Mouse (Mus musculus) heart, postnatal 25 days (tissue): ENCODE measurements around the gene Cela3a. TPM values are rescaled to one million over a fixed set of nuclear protein-coding genes. Genes with fewer than 3 reads are reported as not detected.
"Not testable (repeated sequence)": the region's sequence is repeated elsewhere in the genome, so short reads cannot be mapped to it uniquely, and the experiment has no call there.

Source experiments
- DNase-seq: peaks from one replicate; pipeline ENCODE4 v3.0.0; 2022; ENCODE audit warnings: low spot score
- intact Hi-C: fragments of 180-260 bp; cut with DNase I; formaldehyde crosslinking; loops from one replicate; pipeline ENCODE4 v1.15.1; 2025
- total RNA-seq, 2 experiments: library from RNA; stranded (reverse); gene quantifications; 2 replicates each; pipeline ENCODE4 v1.2.3; 2021

Gene Cela3a
- total RNA-seq, 2 experiments from 2014 or later, result not detected

GRCm38 (mm10) chr4:137430502-137430901, 20.9 kb upstream of the Cela3a start, which contains the start of gene Cela3b:
Gene Cela3b, minus strand, starts transcription at chr4:137430540.
- intact Hi-C loops, result no loop called here

DNA sequence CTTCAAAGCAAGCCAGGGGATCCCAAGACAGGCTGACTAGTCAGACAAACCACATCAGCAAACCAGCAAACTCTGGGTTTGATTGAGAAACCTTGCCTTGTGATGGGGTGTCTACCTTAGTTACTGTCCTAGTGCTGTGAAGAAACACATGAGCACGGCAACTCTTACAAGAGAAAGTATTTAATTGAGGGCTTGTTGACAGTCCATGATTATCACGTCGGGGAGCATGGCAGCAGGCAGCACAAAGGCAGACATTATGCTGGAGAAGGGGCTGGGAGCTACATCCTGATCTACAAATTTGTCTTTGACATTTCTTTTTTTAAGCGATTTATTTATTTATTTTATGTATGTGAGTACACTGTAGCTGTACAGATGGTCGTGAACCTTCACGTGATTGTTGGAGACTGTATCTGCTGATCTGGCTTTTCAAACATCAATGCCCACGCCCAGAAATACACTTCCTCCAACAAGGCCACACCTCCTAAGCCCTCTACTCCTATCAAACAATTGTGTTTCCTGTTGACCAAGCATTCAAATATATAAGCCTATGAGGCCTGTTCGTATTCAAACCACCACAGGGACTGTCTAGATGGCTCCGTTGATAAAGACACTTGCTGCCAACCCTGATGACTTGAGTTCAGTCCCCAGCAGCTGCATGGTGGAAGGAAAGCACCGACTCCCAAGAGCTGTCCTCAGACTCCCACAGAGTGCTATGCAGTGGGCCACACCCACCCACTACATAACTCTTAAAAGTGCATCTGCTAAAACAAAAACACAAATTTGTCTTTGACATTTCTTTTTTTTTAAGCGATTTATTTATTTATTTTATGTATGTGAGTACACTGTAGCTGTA, 8.3 kb upstream of the Cela3a start:
- no peak for DNase-seq
- intact Hi-C loops, result loop anchor here (1.0 kb wide), 1 partner anchor 18 kb away; no protein-coding TSS in a partner anchor

More at GRCm38 (mm10) chr4:137430502-137430901, 20.9 kb upstream of the Cela3a start, which contains the start of gene Cela3b:
- DNase-seq, result no peak

- no peak for DNase-seq
- intact Hi-C loops, result no loop called here
Observed at GRCm38 (mm10) chr4:137414936-137415335, 5.3 kb upstream of the Cela3a start.

GRCm38 (mm10) chr4:137412185-137412709, 2.7 kb upstream of the Cela3a start:
- intact Hi-C loops, DNase-seq: not testable (repeated sequence)

DNA sequence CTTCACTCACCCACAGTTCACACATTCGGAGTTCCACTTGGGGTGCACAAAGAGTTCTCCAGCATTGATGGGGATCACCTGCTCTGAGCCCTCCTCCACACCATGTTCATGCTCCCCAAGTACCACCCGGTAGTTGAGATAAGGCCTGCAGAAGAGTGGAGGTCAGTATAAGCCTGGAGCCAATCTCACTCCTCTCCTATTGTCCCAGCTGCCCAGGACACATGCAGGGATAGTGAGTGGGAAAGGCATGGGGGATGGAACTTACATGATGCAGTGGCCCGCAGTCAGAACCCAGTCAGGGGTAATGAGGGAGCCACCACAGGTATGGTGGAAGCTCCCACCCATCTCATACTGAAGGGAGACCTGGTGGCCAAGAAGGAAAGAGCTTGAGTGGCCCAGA, 4.0 kb downstream of the Cela3a start:
- intact Hi-C loops, result no loop called here
- DNase-seq, result no peak

DNA sequence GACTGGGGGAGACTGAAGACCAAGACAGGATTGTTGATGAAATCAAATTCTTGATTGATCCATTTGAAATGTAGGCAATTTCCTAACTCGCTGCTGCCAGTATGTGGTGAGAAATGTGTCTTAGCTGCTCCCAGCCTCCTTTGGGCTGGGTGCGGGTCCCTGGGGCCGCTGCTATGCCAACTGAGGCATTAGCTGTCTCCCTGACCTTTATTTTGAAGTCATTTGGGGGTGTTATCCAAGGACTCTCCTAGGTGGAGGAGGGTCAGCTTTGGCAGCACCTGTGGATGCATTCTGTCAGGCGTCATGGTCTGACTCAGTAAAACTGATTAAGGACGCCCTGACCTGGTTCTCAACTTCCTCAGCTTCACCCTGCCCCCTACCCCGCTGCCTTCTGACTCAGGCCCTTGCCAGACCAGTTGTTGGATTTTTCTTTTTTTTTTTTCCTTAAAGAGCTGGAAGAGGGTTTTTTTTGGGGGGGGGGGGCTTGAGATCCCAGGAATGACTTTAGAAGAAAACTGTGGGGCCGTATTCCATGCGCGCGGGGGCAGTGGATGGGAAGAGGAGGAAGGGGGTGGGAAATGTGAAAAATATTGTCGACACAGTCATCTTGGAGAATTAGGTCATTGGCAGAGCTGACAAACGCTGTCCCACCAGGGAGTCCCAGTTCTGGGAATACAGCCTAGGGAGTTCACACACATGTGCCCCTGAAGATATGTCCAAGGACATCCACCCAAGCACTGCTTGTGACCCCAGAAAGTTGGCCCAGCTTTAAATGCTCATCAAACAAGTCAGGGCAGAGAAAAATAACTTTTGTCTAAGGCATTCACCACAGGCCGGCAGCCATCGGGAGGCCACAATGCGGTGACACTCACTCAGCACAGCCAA, 12.7 kb downstream of the Cela3a start:
- intact Hi-C loops, result loop anchor here (10.0 kb wide), 2 partner anchors 232 to 322 kb away; no protein-coding TSS in a partner anchor
- DNase-seq, result peak; percentile 47

DNA sequence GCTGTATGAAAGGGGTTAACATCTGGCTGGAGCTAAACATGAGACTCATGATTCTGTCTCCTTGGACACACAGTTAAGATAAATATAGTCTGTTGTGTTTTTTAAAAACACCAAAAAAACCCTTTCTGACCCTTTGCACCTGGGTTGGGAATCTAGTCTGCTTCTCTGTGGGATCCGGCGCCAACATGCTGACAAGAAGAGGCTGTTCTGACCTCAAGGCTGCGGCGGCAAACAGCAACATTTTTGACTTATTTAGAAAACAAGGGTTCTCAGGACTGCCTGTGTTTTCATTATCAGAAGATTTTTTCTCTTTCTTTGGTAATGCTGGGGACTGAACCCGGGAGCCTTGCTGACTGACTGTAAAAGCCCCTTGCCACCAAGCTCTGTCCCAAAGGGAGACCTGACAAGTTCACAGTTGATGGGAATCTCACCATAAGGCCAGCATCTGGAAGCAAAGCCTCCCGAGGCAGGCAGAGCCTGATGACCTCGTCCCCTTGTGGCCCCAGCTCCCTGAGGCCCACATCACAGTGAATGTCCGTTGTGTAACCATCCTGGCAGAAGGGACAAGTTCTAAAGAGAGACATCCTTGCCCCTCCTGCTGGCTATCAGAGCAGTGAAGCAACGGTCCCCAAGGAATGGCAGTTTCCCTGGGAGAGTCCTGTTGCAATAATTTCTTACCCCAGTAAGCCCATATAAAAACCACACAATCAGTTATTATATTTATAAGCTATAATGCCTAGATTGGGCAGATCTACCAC, 16.0 kb downstream of the Cela3a start:
- DNase-seq, result peak; percentile 49
- intact Hi-C loops, result loop anchor here (5.0 to 10.0 kb wide), 3 partner anchors 81 to 319 kb away; no protein-coding TSS in a partner anchor

GRCm38 (mm10) chr4:137392874-137393273, 16.7 kb downstream of the Cela3a start:
- intact Hi-C loops, result loop anchor here (5.0 to 10.0 kb wide), 3 partner anchors 81 to 318 kb away; no protein-coding TSS in a partner anchor
- DNase-seq, result no peak

DNA sequence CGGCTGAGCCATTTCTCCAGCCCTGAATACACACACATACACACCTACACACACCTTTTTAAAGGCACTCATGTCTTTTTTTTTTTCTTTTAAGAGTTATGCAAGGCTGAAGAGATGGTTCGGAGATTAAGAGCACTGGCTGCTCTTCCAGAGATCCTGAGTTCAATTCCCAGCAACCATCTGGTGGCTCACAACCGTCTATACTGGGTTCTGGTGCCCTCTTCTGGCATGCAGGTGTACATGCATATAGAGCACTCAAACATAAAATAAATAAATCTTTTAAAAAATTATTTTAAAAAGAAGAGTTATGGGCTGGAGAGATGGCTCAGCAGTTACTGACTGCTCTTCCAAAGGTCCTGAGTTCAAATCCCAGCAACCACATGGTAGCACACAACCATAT, 18.3 kb downstream of the Cela3a start:
- no peak for DNase-seq
- intact Hi-C loops, result loop anchor here (5.0 to 10.0 kb wide), 3 partner anchors 79 to 316 kb away; no protein-coding TSS in a partner anchor

GRCm38 (mm10) chr4:137390196-137390595, 19.4 kb downstream of the Cela3a start:
- intact Hi-C loops, result loop anchor here (5.0 to 10.0 kb wide), 3 partner anchors 78 to 315 kb away; no protein-coding TSS in a partner anchor
- DNase-seq, result no peak

GRCm38 (mm10) chr4:137388983-137389382, 20.6 kb downstream of the Cela3a start:
- DNase-seq, result no peak
- intact Hi-C loops, result no loop called here

DNA sequence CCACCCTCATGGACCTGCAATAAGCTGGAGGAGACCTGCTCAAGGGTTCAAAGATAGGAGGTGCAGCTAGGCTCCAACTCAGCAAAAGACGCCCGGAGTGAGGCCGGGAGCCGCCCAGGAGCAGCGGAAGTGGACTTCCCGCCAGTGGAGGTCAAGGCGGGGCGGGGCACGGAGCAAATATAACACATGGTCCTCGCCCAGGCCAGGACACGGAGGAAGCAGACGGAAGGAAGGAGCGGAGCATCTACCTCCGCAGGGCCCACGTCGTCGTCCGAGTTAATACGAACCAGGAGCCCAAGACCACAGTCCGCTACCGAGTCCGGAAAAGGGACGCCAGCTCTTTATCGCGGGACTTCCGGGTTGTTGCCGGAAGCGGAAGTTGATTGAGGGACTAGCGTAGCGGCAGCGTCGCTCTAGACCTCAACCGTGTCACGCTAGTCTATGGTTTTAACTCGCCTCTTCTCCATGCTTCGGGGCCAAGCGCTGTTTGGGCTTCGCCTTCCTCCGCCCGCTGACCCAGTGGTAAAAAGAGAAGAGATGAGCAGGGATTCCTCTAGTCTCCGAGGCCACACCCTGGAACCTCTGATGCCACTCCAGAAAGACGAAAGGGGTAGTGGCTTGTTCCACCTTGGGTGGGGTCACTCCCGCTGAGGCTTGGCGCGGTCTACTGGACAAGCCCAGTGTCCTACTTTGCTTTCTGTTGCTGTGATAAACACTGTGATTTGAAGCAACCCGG, 21.4 kb downstream of the Cela3a start:
- DNase-seq, result peak; percentile 74
- intact Hi-C loops, result no loop called here

- no peak for DNase-seq
- intact Hi-C loops, result no loop called here
Observed at GRCm38 (mm10) chr4:137387482-137388058, 22.0 kb downstream of the Cela3a start.

DNA sequence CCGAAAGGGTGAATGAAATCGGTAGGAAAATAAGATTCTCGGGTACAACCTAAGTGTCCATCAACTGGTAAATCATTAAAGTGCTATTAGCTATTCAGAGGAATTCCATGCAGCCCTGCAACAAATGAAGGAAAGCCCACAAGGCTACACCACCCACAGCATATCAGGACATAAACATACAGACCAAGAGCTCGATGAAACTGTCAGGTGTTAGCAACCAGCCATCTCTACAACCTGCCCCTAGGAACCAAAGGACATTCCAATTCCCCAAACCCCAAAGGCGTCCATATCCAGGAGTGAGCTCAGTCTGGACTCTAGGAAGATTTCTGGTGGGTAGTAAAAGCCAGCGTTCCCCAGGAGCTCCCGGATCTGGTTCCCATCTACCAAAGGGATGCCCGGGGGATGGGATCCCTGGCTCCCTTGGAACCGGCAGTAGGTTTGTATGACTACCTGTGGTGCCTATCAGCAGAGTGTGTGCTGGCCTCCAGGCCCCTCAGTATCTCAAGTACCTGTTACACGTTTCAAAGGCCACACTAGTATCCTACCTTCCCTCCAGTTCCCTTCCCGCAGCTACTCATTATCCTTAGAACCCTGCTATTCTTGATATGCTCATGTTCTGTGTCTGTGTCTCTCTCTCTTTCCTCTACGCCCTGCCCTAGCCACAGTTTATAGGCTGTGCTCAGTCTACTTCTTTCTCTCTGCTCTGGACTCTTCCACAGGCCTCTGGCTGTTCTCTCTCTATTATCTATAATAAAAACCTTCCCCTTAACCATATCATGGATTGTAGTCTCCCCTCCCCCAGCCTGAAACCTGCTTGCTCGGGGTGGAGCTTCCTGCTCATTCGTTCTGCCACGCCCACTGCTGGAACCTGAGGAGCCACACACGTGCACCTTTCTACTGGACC, 28.6 kb downstream of the Cela3a start:
- intact Hi-C loops, result no loop called here
- DNase-seq, result no peak

DNA sequence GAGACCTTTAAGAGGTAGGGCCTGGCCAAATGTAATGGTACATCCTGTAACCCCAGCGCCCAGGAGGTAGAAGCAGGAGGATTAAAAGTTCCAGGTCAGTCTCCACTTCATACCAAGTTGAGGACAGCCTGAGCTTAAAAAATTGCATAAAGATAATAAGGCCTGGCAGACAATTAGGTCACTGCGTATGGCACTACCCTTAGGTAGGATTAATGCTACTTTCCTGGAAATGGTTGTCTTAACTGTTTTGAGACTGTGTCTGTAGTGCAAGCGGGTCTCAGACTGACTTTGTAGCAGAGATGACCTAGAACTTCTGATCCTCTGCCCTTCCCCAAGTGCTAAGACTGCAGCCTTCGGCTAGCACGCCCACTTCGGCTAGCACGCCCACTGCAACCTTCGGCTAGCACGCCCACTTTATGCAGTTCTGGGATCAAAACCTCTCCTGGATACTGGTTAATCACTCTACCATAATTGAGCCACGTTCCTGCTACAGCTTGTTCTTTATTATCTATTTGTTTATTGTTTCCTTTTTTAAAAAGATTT, 29.8 kb downstream of the Cela3a start:
- intact Hi-C loops, result no loop called here
- no peak for DNase-seq

- intact Hi-C loops, result no loop called here
Observed at GRCm38 (mm10) chr4:137379085-137379484, 30.5 kb downstream of the Cela3a start.

More at GRCm38 (mm10) chr4:137379085-137379484, 30.5 kb downstream of the Cela3a start:
- DNase-seq, result no peak
